In the genomic region with DNA sequence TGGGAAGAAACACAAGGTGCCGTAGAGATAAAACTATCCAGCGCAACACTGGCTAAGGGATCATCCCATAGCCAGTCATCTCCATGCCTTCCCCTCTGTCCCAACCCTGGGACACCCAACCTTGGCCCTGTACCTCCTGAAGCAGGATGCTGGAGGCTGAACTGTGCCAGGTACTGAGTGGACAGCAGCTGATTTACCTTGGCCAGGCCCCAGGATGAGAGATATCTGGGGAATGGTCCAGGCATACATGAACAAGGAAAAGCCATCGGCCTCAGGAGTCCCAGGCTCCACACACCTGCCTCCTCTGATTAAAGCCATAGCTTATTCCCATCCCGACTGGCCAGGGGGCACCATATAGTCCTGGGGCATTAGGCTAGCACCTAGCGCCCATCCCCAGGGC, we compare ENCODE assay signal across 17 mouse cellular contexts.
"Had no signal": no experiment of that assay in that cellular context is flagged by ENCODE, and none has a peak within 500 bp of the region (broad histone marks: within the 10 kb centered on the region; RNA-seq: fewer than 3 reads in every experiment).

No protein-coding gene starts in this region.

- H3K27ac ChIP-seq: kidney, postnatal 0 days; layer of hippocampus, adult 2 months; liver, embryonic 13.5 days; midbrain, embryonic 13.5 days; neural tube, embryonic 13.5 days had no signal

- H3K27me3 ChIP-seq: midbrain, embryonic 13.5 days; neural tube, embryonic 13.5 days had no signal

- H3K4me3 ChIP-seq: layer of hippocampus, adult 2 months; liver, embryonic 13.5 days; midbrain, embryonic 13.5 days; myocyte; neural tube, embryonic 13.5 days had no signal

- H3K9me3 ChIP-seq: liver, embryonic 13.5 days; midbrain, embryonic 13.5 days; neural tube, embryonic 13.5 days had no signal

- H3K36me3 ChIP-seq: liver, embryonic 13.5 days; midbrain, embryonic 13.5 days; neural tube, embryonic 13.5 days had no signal

- ATAC-seq: midbrain, embryonic 13.5 days; midbrain, embryonic 16.5 days had no signal

- H3K4me2 ChIP-seq: liver, embryonic 13.5 days; midbrain, embryonic 13.5 days; neural tube, embryonic 13.5 days had no signal

- DNase-seq: kidney, adult 2 months; kidney, postnatal 25 days; layer of hippocampus, adult 9-11 months; liver, embryonic 13.5 days; lung, adult 2 months; lung, postnatal 14 days; lung, postnatal 4 days; retina, postnatal 1 day; thymus, adult 2 months; thymus, postnatal 14 days; thymus, postnatal 4 days had no signal

- H3K9ac ChIP-seq: liver, embryonic 13.5 days; midbrain, embryonic 13.5 days; neural tube, embryonic 13.5 days had no signal
